Mouse (Mus musculus): ENCODE measurements around the gene Foxf1. TPM values are rescaled to one million over a fixed set of nuclear protein-coding genes. Genes with fewer than 3 reads are reported as not detected.

Foxf1 gene
- 0.61 and 0.65 TPM in 2 replicates for polyA plus RNA-seq (2015; fragmentation: Nextera tagmentation; extraction: Ambion mirVana)

DNA sequence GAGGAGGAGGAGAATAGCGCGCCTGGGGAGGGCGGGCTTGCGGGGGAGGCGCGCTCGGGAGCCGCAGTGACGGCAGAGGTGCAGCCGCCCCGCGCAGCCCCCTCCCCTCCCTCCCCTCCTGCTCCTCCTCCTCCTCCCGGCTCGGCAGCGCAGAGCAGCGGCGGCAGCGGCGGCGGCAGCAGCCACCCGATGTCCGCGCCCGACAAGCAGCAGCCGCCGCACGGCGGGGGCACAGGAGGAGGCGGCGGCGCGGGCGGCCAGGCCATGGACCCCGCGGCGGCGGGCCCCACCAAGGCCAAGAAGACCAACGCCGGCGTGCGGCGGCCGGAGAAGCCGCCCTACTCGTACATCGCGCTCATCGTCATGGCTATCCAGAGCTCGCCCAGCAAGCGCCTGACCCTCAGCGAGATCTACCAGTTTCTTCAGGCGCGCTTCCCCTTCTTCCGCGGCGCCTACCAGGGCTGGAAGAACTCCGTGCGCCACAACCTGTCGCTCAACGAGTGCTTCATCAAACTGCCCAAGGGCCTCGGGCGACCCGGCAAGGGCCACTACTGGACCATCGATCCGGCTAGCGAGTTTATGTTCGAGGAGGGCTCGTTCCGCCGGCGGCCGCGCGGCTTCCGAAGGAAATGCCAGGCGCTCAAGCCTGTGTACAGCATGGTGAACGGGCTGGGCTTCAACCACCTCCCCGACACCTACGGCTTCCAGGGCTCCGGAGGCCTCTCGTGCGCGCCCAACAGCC, at the start of gene Foxf1:
Foxf1 (plus strand) TSS at position 177 of the 742 bp plus-strand sequence.

DNA sequence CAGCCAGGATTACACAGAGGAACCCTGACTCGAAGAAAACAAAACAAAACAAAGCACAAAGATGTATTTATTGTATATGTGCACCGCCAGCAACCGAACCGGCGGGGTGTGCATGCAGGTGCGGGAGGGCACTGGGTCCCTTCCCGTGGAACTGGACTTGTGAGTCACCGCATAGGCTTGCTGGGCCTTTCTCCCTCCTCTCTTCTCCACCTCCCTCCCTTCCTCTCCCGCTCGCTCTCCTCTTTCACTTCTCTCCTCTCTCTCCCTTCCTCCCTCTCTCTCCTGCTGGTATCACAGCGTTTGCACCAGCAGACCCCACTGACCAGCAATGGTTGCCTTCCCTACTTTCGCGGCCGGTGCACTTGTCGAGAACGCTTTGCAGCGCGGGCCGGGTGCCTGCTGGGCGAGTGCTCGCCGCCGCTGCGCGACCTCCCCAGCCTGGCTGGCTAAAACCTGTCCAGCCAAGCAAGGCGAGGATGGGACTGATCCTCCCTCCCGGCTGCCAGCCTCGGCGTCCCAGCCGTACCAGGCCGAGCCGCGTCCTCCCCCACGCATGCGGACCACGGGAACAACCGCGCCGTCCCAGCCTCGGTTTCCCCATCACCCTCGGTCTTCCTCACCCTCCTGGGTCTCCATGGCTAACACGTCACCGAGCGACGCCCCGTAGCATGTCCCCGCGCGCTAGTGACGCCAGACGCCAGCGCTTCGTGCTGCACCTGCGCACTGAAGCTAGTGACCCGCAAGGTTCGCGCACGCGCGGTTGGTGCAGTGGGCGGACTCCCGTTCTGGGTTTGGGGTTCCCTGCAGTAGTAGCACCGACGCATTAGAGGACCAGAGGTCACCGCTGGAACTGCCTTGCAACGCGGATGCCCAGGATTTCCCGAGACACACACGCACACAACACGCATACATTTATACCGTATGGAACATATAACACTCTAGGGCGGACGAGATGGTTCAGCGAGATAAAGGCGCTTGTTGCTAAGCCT, 23.8 kb downstream of the Foxf1 start, which contains the start of gene Mthfsd:
Mthfsd (minus strand) TSS at position 725 of the 989 bp plus-strand sequence.

DNA sequence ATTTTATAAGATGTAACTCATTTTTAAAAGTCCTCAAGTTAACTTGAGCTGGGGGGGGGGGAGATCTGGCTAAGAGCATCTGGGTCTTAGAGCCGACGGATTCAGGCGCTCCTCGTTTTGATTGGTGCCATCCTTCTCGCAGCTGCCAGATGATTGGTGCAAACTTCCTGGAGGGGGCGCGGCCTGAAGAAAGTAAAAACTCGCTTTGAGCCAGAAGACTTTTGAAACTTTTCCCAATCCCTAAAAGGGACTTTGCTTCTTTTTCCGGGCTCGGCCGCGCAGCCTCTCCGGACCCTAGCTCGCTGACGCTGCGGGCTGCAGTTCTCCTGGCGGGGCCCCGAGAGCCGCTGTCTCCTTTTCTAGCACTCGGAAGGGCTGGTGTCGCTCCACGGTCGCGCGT, 31.8 kb downstream of the Foxf1 start, which contains the start of gene Foxc2:
Foxc2 (plus strand) TSS at position 224 of the 400 bp plus-strand sequence.

DNA sequence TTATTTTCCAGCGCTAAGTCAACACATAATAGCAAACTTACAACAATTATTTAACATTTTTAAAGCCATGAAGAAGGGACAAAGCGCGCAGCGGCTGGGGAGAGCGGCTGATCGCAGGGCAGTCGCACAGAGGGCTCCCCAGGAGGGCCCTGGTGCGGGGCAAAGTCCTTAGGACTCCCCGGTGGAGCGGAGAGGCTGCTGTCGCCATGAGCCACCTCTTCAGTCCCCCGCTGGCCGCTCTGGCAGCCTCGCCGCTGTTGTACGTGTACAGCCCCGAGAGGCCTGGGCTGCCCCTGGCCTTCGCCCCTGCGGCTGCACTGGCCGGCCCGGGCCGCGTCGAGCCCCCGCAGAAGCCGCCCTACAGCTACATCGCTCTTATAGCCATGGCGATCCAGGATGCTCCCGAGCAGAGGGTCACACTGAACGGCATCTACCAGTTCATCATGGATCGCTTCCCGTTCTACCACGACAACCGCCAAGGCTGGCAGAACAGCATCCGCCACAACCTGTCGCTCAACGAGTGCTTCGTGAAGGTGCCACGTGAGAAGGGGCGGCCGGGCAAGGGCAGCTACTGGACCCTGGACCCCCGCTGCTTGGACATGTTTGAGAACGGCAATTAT, 43.7 kb downstream of the Foxf1 start, which contains the start of gene Foxl1:
Foxl1 (plus strand) TSS at position 185 of the 620 bp plus-strand sequence.

Small RNA genes within 50 kb of the gene (microRNA-seq; reads per million reads assigned to microRNA genes)
- not detected for gene Gm27530 (ENCODE audit: borderline replicate concordance, insufficient number of aligned reads)

Other genes starting within 250 kb of the Foxf1 start
- gene Mthfsd, start 24.0 kb downstream of the Foxf1 start, polyA plus RNA-seq (2015; fragmentation: Nextera tagmentation; extraction: Ambion mirVana), result 59.6 and 84.8 TPM in 2 replicates
- gene Foxc2, start 31.8 kb downstream of the Foxf1 start, polyA plus RNA-seq (2015; fragmentation: Nextera tagmentation; extraction: Ambion mirVana), result 9.3 and 9.5 TPM in 2 replicates
- gene Foxl1, start 43.6 kb downstream of the Foxf1 start, polyA plus RNA-seq (2015; fragmentation: Nextera tagmentation; extraction: Ambion mirVana), result 0.91 and 1.0 TPM in 2 replicates